Mouse (Mus musculus) cortical plate, adult 2 months (tissue): ENCODE data around the gene Scai.

Experiments
- CTCF ChIP-seq: fragments of 200-500 bp; IDR thresholded peaks from 2 replicates; pipeline ENCODE4 v1.5.1; 2011; ENCODE audit warnings: mild to moderate bottlenecking, control low read depth, low read length; ENCODE audit not compliant: insufficient read depth; ENCODE audit errors: extremely low read depth
- POLR2A ChIP-seq: fragments of 200-500 bp; IDR thresholded peaks from 2 replicates; pipeline ENCODE4 v1.6.1; 2011; ENCODE audit warnings: mild to moderate bottlenecking, low read length, control low read depth; ENCODE audit not compliant: insufficient read depth; ENCODE audit errors: extremely low read depth

- no peak for TF ChIP-seq CTCF
- no peak for TF ChIP-seq POLR2A
Measured at GRCm38 (mm10) chr2:39194809-39195208, 4.3 kb upstream of the Scai start.
